Mouse (Mus musculus) heart, postnatal 0 days (tissue): ENCODE data around the gene Klf12.

Source experiments
- CTCF ChIP-seq: IDR thresholded peaks from 2 replicates; pipeline ENCODE4 v1.5.1; 2016; ENCODE audit warnings: antibody characterized with exemption, control low read depth, low read depth
- EP300 ChIP-seq: IDR thresholded peaks from 2 replicates; pipeline ENCODE4 v1.6.1; 2016; ENCODE audit warnings: antibody characterized with exemption, low read depth

- TF ChIP-seq CTCF (no peak), EP300 (no peak)
Measured at GRCm38 (mm10) chr14:99876791-99877578, 407.5 kb downstream of the Klf12 start.
